In genomic region chr3:97231857-97232256, GRCm38 (mm10) we compare ENCODE assay signal across 1 mouse cellular context.
TF ChIP-seq lines count a peak whose summit lies in the region.

No protein-coding gene starts in this region.

TF ChIP-seq in MEL, 35 proteins besides CTCF, POLR2A, EP300 and RAD21 (continued from another document):
- TF ChIP-seq SMC3 (IDR thresholded peaks at IDR 0.05; ENCODE audit: low read depth, low read length) (no peak), MXI1 (IDR thresholded peaks at IDR 0.05; ENCODE audit: low read depth, low read length) (no peak), E2F4 (IDR thresholded peaks at IDR 0.05; ENCODE audit: borderline replicate concordance, low read depth, low read length) (no peak), SIN3A (IDR thresholded peaks at IDR 0.05; ENCODE audit: low read length) (peak; percentile 18; the same call in 1 of the 2 replicates), ZNF384 (IDR thresholded peaks at IDR 0.05; ENCODE audit: low read depth, low read length) (no peak), MYB (IDR thresholded peaks at IDR 0.05; ENCODE audit: low read depth, low read length) (no peak), POLR2AphosphoS5 (IDR thresholded peaks at IDR 0.05; ENCODE audit: borderline replicate concordance, low read depth, low read length) (no peak), USF1 (IDR thresholded peaks at IDR 0.05; ENCODE audit: low read depth, low read length) (no peak)
